Mouse (Mus musculus): ENCODE data around the gene Snx15.

The Snx15 gene

GRCm38 (mm10) chr19:6121761-6122160, 6.3 kb downstream of the Snx15 start:
- no peak for DNase-seq (ENCODE audit: low spot score in 2 of 2)

- no peak for DNase-seq (ENCODE audit: low spot score in 2 of 2)
These were observed 9.4 kb downstream of the Snx15 start for GRCm38 (mm10) chr19:6118677-6119185.

- DNase-seq (ENCODE audit: low spot score in 2 of 2), result peak; percentile 83 to 88
These were observed 10.0 kb downstream of the Snx15 start, which contains the start of gene Sac3d1 for GRCm38 (mm10) chr19:6117986-6118676. Sac3d1 (minus strand) TSS chr19:6118650.

- DNase-seq (ENCODE audit: low spot score in 2 of 2), result no peak
These were observed 10.6 kb downstream of the Snx15 start for GRCm38 (mm10) chr19:6117346-6117985.

- DNase-seq (ENCODE audit: low spot score in 2 of 2), result no peak
These were observed 11.8 kb downstream of the Snx15 start for GRCm38 (mm10) chr19:6116113-6116850.

- DNase-seq (ENCODE audit: low spot score in 2 of 2), result no peak
These were observed 15.0 kb downstream of the Snx15 start for GRCm38 (mm10) chr19:6113116-6113515.

- DNase-seq (ENCODE audit: low spot score in 2 of 2), result no peak
These were observed 22.5 kb downstream of the Snx15 start, which contains the start of gene Naaladl1 for GRCm38 (mm10) chr19:6105586-6105985. Naaladl1 (plus strand) TSS chr19:6105782.

- DNase-seq (ENCODE audit: low spot score in 2 of 2), result no peak
These were observed 23.6 kb downstream of the Snx15 start for GRCm38 (mm10) chr19:6104476-6104875.

GRCm38 (mm10) chr19:6102169-6102853, 25.8 kb downstream of the Snx15 start:
- no peak for DNase-seq (ENCODE audit: low spot score in 2 of 2)

GRCm38 (mm10) chr19:6101186-6101585, 26.9 kb downstream of the Snx15 start:
- DNase-seq (ENCODE audit: low spot score in 2 of 2), result no peak

GRCm38 (mm10) chr19:6097847-6098246, 30.3 kb downstream of the Snx15 start:
- no peak for DNase-seq (ENCODE audit: low spot score in 2 of 2)

GRCm38 (mm10) chr19:6094119-6094518, 34.0 kb downstream of the Snx15 start, which contains the start of gene AC131692.1:
AC131692.1 (plus strand) TSS chr19:6094419.
- DNase-seq (ENCODE audit: low spot score in 2 of 2), result no peak

- no peak for DNase-seq (ENCODE audit: low spot score in 2 of 2)
These were observed 39.3 kb downstream of the Snx15 start for GRCm38 (mm10) chr19:6088841-6089240.

GRCm38 (mm10) chr19:6085417-6085879, 42.7 kb downstream of the Snx15 start:
- peak in 1 of 2 experiments; percentile 29 for DNase-seq (ENCODE audit: low spot score in 2 of 2)

GRCm38 (mm10) chr19:6084478-6085248, 43.4 kb downstream of the Snx15 start, which contains the start of the genes Zfpl1 and Cdca5:
Zfpl1 (minus strand) TSS chr19:6084956.
Cdca5 (plus strand) TSS chr19:6084983.
- peak; percentile 92 to 95 for DNase-seq (ENCODE audit: low spot score in 2 of 2)

- no peak for DNase-seq (ENCODE audit: low spot score in 2 of 2)
These were observed 45.9 kb downstream of the Snx15 start, which contains the start of gene Gm28374 for GRCm38 (mm10) chr19:6082156-6082555. Gm28374 (minus strand) TSS chr19:6082256.

GRCm38 (mm10) chr19:6079983-6080480, 48.1 kb downstream of the Snx15 start, which contains the start of gene Tmem262:
Tmem262 (plus strand) TSS chr19:6080033.
- no peak for DNase-seq (ENCODE audit: low spot score in 2 of 2)

GRCm38 (mm10) chr19:6076564-6077393, 51.3 kb downstream of the Snx15 start, which contains the start of gene Vps51:
Vps51 (minus strand) TSS chr19:6077231.
- peak; percentile 82 to 84 for DNase-seq (ENCODE audit: low spot score in 2 of 2)

GRCm38 (mm10) chr19:6073889-6074288, 54.2 kb downstream of the Snx15 start:
- DNase-seq (ENCODE audit: low spot score in 2 of 2), result no peak

All from urinary bladder, postnatal 36 days (tissue).